Mouse (Mus musculus) stomach, embryonic 16.5 days (tissue): ENCODE measurements around the gene Ace. TPM values are rescaled to one million over a fixed set of nuclear protein-coding genes. Genes with fewer than 3 reads are reported as not detected.

Experiments used
- ATAC-seq: fragments of 200-750 bp; cut with Nextera tagmentation; 2 replicates; pipeline ENCODE4 v1.8.0; 2017; ENCODE audit warnings: moderate number of reproducible peaks, moderate TSS enrichment; ENCODE audit not compliant: insufficient read depth, low FRiP score
- H3K27ac ChIP-seq: fragments of 300-500 bp; sonication (generic); 2 replicates; pipeline ENCODE4 v1.5.1; 2014; ENCODE audit warnings: low read length
- H3K27me3 ChIP-seq: fragments of 300-500 bp; sonication (generic); 2 replicates; pipeline ENCODE4 v1.6.1; 2014; ENCODE audit warnings: low read length, control low read depth, mixed read lengths; ENCODE audit not compliant: control insufficient read depth, insufficient read depth
- H3K36me3 ChIP-seq: fragments of 300-500 bp; sonication (generic); 2 replicates; pipeline ENCODE4 v1.6.1; 2014; ENCODE audit warnings: low read length; ENCODE audit not compliant: control insufficient read depth, insufficient read depth
- H3K4me1 ChIP-seq: fragments of 300-500 bp; sonication (generic); 2 replicates; pipeline ENCODE4 v1.6.1; 2014; ENCODE audit warnings: low read length, control low read depth, mixed read lengths; ENCODE audit not compliant: control insufficient read depth, insufficient read depth
- H3K4me2 ChIP-seq: fragments of 300-500 bp; sonication (generic); 2 replicates; pipeline ENCODE4 v1.6.1; 2014; ENCODE audit warnings: low read depth, low read length, mixed read lengths
- H3K4me3 ChIP-seq: fragments of 300-500 bp; sonication (generic); replicated peaks from 2 replicates; pipeline ENCODE4 v1.5.1; 2014; ENCODE audit warnings: mild to moderate bottlenecking, low read length
- H3K9ac ChIP-seq: fragments of 300-500 bp; sonication (generic); 2 replicates; pipeline ENCODE4 v1.6.1; 2014; ENCODE audit warnings: low read length
- H3K9me3 ChIP-seq: fragments of 300-500 bp; sonication (generic); replicated peaks from 2 replicates; pipeline ENCODE4 v1.6.1; 2016; ENCODE audit warnings: low read length, control low read depth; ENCODE audit not compliant: control insufficient read depth
- WGBS: fragments of 180-500 bp; shearing (Covaris S2); extraction: QIAGEN DNeasy Blood & Tissue Kit; methylation state at CpG from one replicate; pipeline ENCODE4 v1.1.7; 2014; 5-methylcytosine and 5-hydroxymethylcytosine counted together
- polyA plus RNA-seq: library from polyadenylated mRNA; unstranded; fragments of >200 nt; fragmentation: Nextera tagmentation; extraction: Ambion mirVana; gene quantifications from 2 replicates; pipeline ENCODE4 v1.2.1, GENCODE M21; 2015

Ace gene
- polyA plus RNA-seq, 1 experiment from 2014 or later: 3.3 TPM

- Histone ChIP-seq H3K4me2 (no peak overlapping the region), H3K27ac (no peak overlapping the region), H3K9ac (no peak overlapping the region), H3K4me3 (no peak overlapping the region), H3K36me3 (no peaks in the 10 kb centered on the region), H3K27me3 (no peaks in the 10 kb centered on the region), H3K4me1 (no peaks in the 10 kb centered on the region), H3K9me3 (no peaks in the 10 kb centered on the region)
- 35% methylated on average over 4 of the region's 4 CpGs for WGBS
- no peak for ATAC-seq
Measured at GRCm38 (mm10) chr11:106001718-106002117, 34.0 kb downstream of the Ace start.

DNA sequence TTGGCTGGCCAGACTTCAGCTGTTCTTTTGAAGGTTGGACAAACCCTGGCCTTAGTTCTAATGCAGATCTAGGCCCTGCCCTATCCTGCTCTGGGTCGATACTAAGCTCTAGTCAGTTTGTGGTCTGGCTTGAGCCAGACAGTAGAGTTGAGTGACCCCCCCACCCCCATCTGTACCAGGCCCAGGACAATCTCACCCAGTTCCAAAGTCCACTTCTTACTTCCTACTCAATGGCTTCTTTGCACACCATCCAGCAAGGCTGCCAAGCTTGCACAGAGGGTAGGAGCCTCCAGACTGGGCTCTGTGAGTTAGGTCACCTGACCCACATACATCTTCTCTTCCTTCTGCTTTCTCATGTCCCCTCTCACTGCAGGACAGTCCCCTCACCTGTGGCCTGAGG lies 36.8 kb downstream of the Ace start:
- Histone ChIP-seq H3K9ac (no peak overlapping the region), H3K4me3 (no peak overlapping the region), H3K27ac (no peak overlapping the region), H3K4me2 (no peak overlapping the region), H3K9me3 (no peaks in the 10 kb centered on the region), H3K36me3 (no peaks in the 10 kb centered on the region), H3K27me3 (0 out of 2 replicates have a peak, but pooled peaks cover 3% of the 10 kb centered on the region), H3K4me1 (no peaks in the 10 kb centered on the region)
- ATAC-seq: no peak
- 70% methylated on average over 1 of the region's 1 CpGs for WGBS

DNA sequence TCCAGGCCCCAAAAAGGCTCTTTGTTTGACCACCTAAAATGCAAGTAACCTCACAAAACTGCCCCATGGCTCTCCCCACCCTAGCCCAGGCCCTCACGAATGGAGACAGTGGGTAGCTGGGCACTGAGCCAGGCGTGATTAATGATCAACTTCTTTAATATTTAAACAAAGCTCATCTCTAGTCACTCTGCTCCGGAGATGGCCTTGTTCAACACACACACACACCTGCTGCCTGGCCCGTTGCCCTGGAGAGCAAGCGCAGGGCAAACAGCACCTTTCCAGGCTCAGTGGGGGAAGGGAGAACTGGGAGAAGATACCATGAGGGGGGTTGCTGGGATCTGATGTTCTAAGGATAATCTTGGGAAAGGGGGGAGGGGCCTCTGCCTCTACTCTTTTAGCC lies 38.2 kb downstream of the Ace start:
- Histone ChIP-seq H3K9ac (no peak overlapping the region), H3K4me3 (no peak overlapping the region), H3K27ac (no peak overlapping the region), H3K4me2 (no peak overlapping the region), H3K27me3 (peaks cover 9% of the 10 kb centered on the region; the same call in 1 of the 2 replicates), H3K36me3 (no peaks in the 10 kb centered on the region), H3K9me3 (no peaks in the 10 kb centered on the region), H3K4me1 (no peaks in the 10 kb centered on the region)
- no peak for ATAC-seq
- WGBS: 20% methylated on average over 5 of the region's 5 CpGs

DNA sequence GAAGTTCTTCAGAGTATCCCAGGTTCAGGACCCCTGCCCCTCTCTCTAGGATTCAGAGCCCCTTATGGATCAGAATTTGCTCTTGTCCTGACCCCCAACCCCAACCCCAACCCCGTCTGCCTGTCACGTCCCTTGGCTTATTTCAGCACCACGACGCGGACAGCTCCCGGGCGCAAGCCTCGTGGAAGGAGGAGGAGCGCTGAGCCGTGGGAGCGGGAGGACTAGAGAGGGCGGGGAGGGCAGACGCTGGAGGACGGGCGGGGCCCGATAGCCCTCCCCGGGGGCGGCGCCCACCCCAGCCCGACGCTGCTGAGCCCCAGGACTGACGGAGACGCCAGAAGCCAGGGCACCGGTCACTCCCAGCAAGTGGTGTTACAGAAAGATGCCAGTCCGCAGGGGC lies 40.1 kb downstream of the Ace start, which contains the start of gene Kcnh6:
Gene Kcnh6 (plus strand): TSS at position 304 of the 400 bp plus-strand sequence.
- Histone ChIP-seq H3K27ac (no peak within 1 kb of the TSS), H3K9ac (no peak within 1 kb of the TSS), H3K27me3 (peaks cover 9% of the 10 kb centered on the region; the same call in 1 of the 2 replicates), H3K4me3 (peak within 1 kb of the TSS; percentile 32), H3K4me2 (peak within 1 kb of the TSS; percentile 75), H3K9me3 (no peaks in the 10 kb centered on the region), H3K36me3 (no peaks in the 10 kb centered on the region), H3K4me1 (no peaks in the 10 kb centered on the region)
- under 1% methylated on average over 25 of the region's 25 CpGs for WGBS
- ATAC-seq: peak; percentile 69; the same call in 1 of the 2 replicates

GRCm38 (mm10) chr11:106012711-106013110 lies 45.0 kb downstream of the Ace start:
- WGBS: 53% methylated on average over 7 of the region's 7 CpGs
- Histone ChIP-seq H3K4me1 (peaks cover 5% of the 10 kb centered on the region; the same call in 1 of the 2 replicates), H3K36me3 (no peaks in the 10 kb centered on the region), H3K27me3 (peaks cover 9% of the 10 kb centered on the region; the same call in 1 of the 2 replicates), H3K9ac (no peak overlapping the region), H3K4me3 (no peak overlapping the region), H3K27ac (no peak overlapping the region), H3K4me2 (no peak overlapping the region), H3K9me3 (no peaks in the 10 kb centered on the region)
- no peak for ATAC-seq

DNA sequence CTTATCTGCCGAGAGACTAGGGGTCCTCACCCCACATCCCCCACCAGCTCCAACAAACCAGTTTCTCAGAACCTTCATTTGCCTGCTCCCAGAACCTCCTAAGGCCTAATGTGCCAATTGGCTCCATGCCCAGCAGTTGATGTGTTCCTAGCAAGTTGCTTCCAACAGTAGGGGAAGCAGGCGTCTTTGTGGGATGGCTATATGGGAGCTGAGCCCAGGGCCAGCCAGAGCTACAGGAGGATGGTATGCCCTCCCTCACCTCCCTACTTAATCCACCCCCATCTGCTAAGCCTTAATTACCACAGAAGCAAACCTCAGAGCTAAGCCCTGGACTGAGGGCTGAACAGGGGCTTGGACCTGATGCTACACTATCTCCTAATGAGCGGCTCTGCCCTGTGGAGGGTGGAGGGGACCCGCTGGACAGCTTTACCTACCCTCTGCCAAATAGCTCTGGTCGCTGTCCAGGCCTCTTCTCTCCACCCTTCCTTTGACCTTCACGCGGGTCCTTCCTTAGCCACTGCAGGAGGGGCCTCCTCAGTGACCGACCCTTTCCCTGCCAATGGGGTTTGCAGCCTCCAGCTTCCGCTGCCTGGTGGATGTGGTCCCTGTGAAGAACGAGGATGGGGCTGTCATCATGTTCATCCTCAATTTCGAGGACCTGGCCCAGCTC lies 45.9 kb downstream of the Ace start:
- ATAC-seq: no peak; the same call in 1 of the 2 replicates
- H3K4me1 ChIP-seq: peaks cover 5% of the 10 kb centered on the region; the same call in 1 of the 2 replicates
- 55% methylated on average over 11 of the region's 11 CpGs for WGBS
- no peak overlapping the region for H3K9ac ChIP-seq
- H3K4me2 ChIP-seq: no peak overlapping the region
- no peaks in the 10 kb centered on the region for H3K9me3 ChIP-seq
- H3K36me3 ChIP-seq: no peaks in the 10 kb centered on the region
- H3K4me3 ChIP-seq: no peak overlapping the region
- H3K27ac ChIP-seq: no peak overlapping the region
- H3K27me3 ChIP-seq: peaks cover 8% of the 10 kb centered on the region; the same call in 1 of the 2 replicates

DNA sequence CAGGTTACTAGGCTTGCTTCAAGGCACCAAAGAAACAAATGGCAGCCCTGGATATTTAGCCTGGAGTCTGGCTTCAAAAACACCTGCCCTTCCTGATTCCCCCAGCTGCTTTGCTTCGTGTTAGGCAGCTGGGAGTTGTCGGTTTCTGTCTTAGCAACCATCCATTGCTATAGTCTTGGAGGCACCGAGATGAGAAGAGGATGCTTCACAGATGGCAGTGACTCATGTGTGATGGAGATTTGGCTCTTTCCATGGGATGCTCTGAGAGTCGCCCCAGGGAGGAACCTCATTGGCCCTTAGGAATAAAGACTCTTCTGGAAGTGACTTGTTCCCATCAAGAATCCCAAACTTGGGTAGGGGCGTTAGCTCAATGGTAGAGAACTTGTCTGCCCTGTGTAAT lies 48.7 kb downstream of the Ace start:
- H3K4me2 ChIP-seq: no peak overlapping the region
- H3K9ac ChIP-seq: no peak overlapping the region
- no peaks in the 10 kb centered on the region for H3K27me3 ChIP-seq
- no peak for ATAC-seq
- H3K4me1 ChIP-seq: peaks cover 10% of the 10 kb centered on the region; the same call in 1 of the 2 replicates
- H3K9me3 ChIP-seq: no peaks in the 10 kb centered on the region
- no peak overlapping the region for H3K4me3 ChIP-seq
- 65% methylated on average over 5 of the region's 5 CpGs for WGBS
- no peaks in the 10 kb centered on the region for H3K36me3 ChIP-seq
- H3K27ac ChIP-seq: no peak overlapping the region

- Histone ChIP-seq H3K36me3 (no peaks in the 10 kb centered on the region), H3K4me1 (peaks cover 5% of the 10 kb centered on the region; the same call in 1 of the 2 replicates), H3K9me3 (no peaks in the 10 kb centered on the region), H3K4me2 (peak overlapping the region; percentile 46), H3K4me3 (peak overlapping the region; percentile 18), H3K27ac (no peak overlapping the region), H3K9ac (0 out of 2 replicates have a peak overlapping the region, but pooled peaks have one; percentile 17), H3K27me3 (peaks cover 5% of the 10 kb centered on the region; the same call in 1 of the 2 replicates)
- 2% methylated on average over 50 of the region's 50 CpGs for WGBS
- ATAC-seq: no peak
Measured at GRCm38 (mm10) chr11:106020051-106020763, 52.5 kb downstream of the Ace start.

GRCm38 (mm10) chr11:106025774-106026173 lies 58.0 kb downstream of the Ace start:
- H3K36me3 ChIP-seq: no peaks in the 10 kb centered on the region
- no peaks in the 10 kb centered on the region for H3K9me3 ChIP-seq
- WGBS: 70% methylated on average over 3 of the region's 3 CpGs
- no peak overlapping the region for H3K27ac ChIP-seq
- H3K9ac ChIP-seq: no peak overlapping the region
- no peak overlapping the region for H3K4me3 ChIP-seq
- no peaks in the 10 kb centered on the region for H3K4me1 ChIP-seq
- peaks cover 5% of the 10 kb centered on the region; the same call in 1 of the 2 replicates for H3K27me3 ChIP-seq
- ATAC-seq: no peak
- H3K4me2 ChIP-seq: no peak overlapping the region
